In genomic region chr12:108764917-108765678, GRCm38 (mm10) we compare ENCODE assay signal across 7 mouse cellular contexts. TPM values are rescaled to one million over a fixed set of nuclear protein-coding genes. Genes with fewer than 3 reads are reported as not detected.
DNase-seq lines count a peak whose midpoint lies in the region; ATAC-seq and TF ChIP-seq lines count a peak whose summit lies in the region.

No protein-coding gene starts in this region.

- ATAC-seq in liver, embryonic 13.5 days (ENCODE audit: low read depth): no peak
- peak; percentile 10 for ATAC-seq in neutrophil, adult 5-6 weeks (ENCODE audit: extremely low read depth, insufficient number of reproducible peaks, low FRiP score, poor library complexity, severe bottlenecking)

- no peaks in the 10 kb centered on the region for H3K36me3 ChIP-seq in CH12.LX (replicated peaks in 1 of 2; ENCODE audit: control insufficient read depth in 1 of 2, insufficient read depth in 1 of 2, low read length in 1 of 2)
- no peaks in the 10 kb centered on the region for H3K36me3 ChIP-seq in liver, embryonic 13.5 days

- H3K9ac ChIP-seq in CH12.LX (ENCODE audit: insufficient read depth, low read depth): peak overlapping the region; percentile 97
- H3K9ac ChIP-seq in liver, embryonic 13.5 days: peak overlapping the region; percentile 70

- TF ChIP-seq POLR2A in CH12.LX (IDR thresholded peaks at IDR 0.05; ENCODE audit: low read depth, low read length): no peak
- no peak for TF ChIP-seq POLR2A in bone marrow macrophage, adult 2 months (IDR thresholded peaks at IDR 0.05; ENCODE audit: borderline replicate concordance, low read depth, low read length)

- H3K27me3 ChIP-seq in CH12.LX (replicated peaks): peaks cover 2% of the 10 kb centered on the region
- no peaks in the 10 kb centered on the region; the same call in 1 of the 2 replicates for H3K27me3 ChIP-seq in liver, embryonic 13.5 days

- H3K27ac ChIP-seq in CH12.LX (ENCODE audit: insufficient read depth, low read depth): peak overlapping the region; percentile 74
- peak overlapping the region; percentile 96 for H3K27ac ChIP-seq in bone marrow macrophage, adult 2 months (ENCODE audit: insufficient read depth, low read depth, low read length)
- peak overlapping the region; percentile 71 for H3K27ac ChIP-seq in liver, embryonic 13.5 days

- H3K4me2 ChIP-seq in CH12.LX (ENCODE audit: insufficient read depth, low read depth, poor library complexity, severe bottlenecking): peak overlapping the region; percentile 76
- peak overlapping the region; percentile 79 for H3K4me2 ChIP-seq in liver, embryonic 13.5 days

- H3K4me1 ChIP-seq in CH12.LX (ENCODE audit: control insufficient read depth in 1 of 2, insufficient read depth in 2 of 2): peaks cover 16 to 52% of the 10 kb centered on the region in 2 experiments
- H3K4me1 ChIP-seq in bone marrow macrophage, adult 2 months (ENCODE audit: control insufficient read depth, insufficient read depth, low read length): peaks cover 34% of the 10 kb centered on the region
- H3K4me1 ChIP-seq in liver, embryonic 13.5 days (replicated peaks): peaks cover 75% of the 10 kb centered on the region

- in situ Hi-C loops in CH12.LX (cut with MboI; ENCODE audit: low pct_ligation_motif_present, low pct_unique_long_range_greater_than_20kb, low sequenced_read_pairs): loop anchor here (10.0 to 25.0 kb wide), 2 partner anchors 130 to 153 kb away; partner anchors contain the start of genes Wars and Wdr25

- no peaks in the 10 kb centered on the region for H3K79me2 ChIP-seq in CH12.LX (replicated peaks; ENCODE audit: control insufficient read depth, extremely low read depth, insufficient read depth, poor library complexity, severe bottlenecking)

- no peaks in the 10 kb centered on the region for H3K9me3 ChIP-seq in CH12.LX (replicated peaks; ENCODE audit: low read length)
- H3K9me3 ChIP-seq in liver, embryonic 13.5 days (replicated peaks): no peaks in the 10 kb centered on the region

- TF ChIP-seq EP300 in CH12.LX (IDR thresholded peaks at IDR 0.05; ENCODE audit: low read length): no peak

- intact Hi-C loops in heart, postnatal 36 days (cut with DNase I): no loop called here

- no peak for TF ChIP-seq RAD21 in CH12.LX (IDR thresholded peaks at IDR 0.05; ENCODE audit: low read depth, low read length)

- no peak for TF ChIP-seq CTCF in CH12.LX (conservative IDR thresholded peaks at IDR 0.05 in 1 of 2, IDR thresholded peaks at IDR 0.05 in 1 of 2; ENCODE audit: low read depth in 2 of 2, low read length in 2 of 2)
- TF ChIP-seq CTCF in bone marrow macrophage, adult 2 months (IDR thresholded peaks at IDR 0.05; ENCODE audit: low read depth, low read length): no peak

- H3K4me3 ChIP-seq in CH12.LX (replicated peaks in 1 of 3; ENCODE audit: low read depth in 2 of 3, low read length in 2 of 3, poor library complexity in 1 of 3): peak overlapping the region; percentile 72 to 84 (median 83)
- peak overlapping the region; percentile 73 for H3K4me3 ChIP-seq in bone marrow macrophage, adult 2 months (ENCODE audit: insufficient read depth, low read length)
- H3K4me3 ChIP-seq in liver, embryonic 13.5 days (replicated peaks): peak overlapping the region; percentile 58

- dilution Hi-C loops in CH12.LX (cut with MboI; ENCODE audit: extremely low pct_ligation_motif_present, extremely low pct_unique_long_range_greater_than_20kb, low sequenced_read_pairs): no loop called here

- peak; percentile 60 for DNase-seq in CH12.LX (ENCODE audit: extremely low read depth)
- peak; percentile 28 to 44 for DNase-seq in heart, postnatal 36 days
- DNase-seq in liver, embryonic 13.5 days: no peak
- no peak for DNase-seq in right cerebral cortex, postnatal 10 days (ENCODE audit: low spot score in 2 of 2)
- DNase-seq in cerebellum, adult 9-11 months: no peak

- WGBS in liver, embryonic 13.5 days (ENCODE audit: insufficient replicate concordance): 40% methylated on average over 22 of the region's 22 CpGs

TF ChIP-seq in CH12.LX, 34 proteins besides CTCF, POLR2A, EP300 and RAD21:
- TF ChIP-seq TBP (conservative IDR thresholded peaks at IDR 0.05; ENCODE audit: low read depth, low read length) (peak; percentile 95), MYC (IDR thresholded peaks at IDR 0.05; ENCODE audit: low read depth, low read length) (0 out of 2 replicates have a peak, but pooled peaks have one; percentile 11), ZNF384 (IDR thresholded peaks at IDR 0.05; ENCODE audit: low read depth, low read length) (no peak), JUND (conservative IDR thresholded peaks at IDR 0.05; ENCODE audit: low read depth, low read length) (no peak), SIN3A (IDR thresholded peaks at IDR 0.05; ENCODE audit: low read length) (peak; percentile 79), BHLHE40 (IDR thresholded peaks at IDR 0.05; ENCODE audit: low read depth, low read length) (0 out of 2 replicates have a peak, but pooled peaks have one; percentile 12), MXI1 (IDR thresholded peaks at IDR 0.05; ENCODE audit: low read depth, low read length) (peak; percentile 52; the same call in 1 of the 2 replicates), ZMIZ1 (IDR thresholded peaks at IDR 0.05; ENCODE audit: low read depth, low read length) (peak; percentile 8; the same call in 1 of the 2 replicates)

RNA-seq across cellular contexts. Expression of gene Yy1, which starts 27.7 kb away (rescaled TPM):
- total RNA-seq in CH12.LX (2012; rRNA removed): 30.8 and 34.6 TPM in 2 replicates
- 51.7 and 54.9 TPM in 2 replicates for total RNA-seq in CH12.LX (2014; rRNA removed)
- polyA plus RNA-seq in CH12.LX (2012; ENCODE audit: insufficient read length, low read depth): 53.9 and 56.8 TPM in 2 replicates
- 61.0 and 77.7 TPM in 2 replicates for polyA plus RNA-seq in bone marrow macrophage, adult 2 months (2012; ENCODE audit: insufficient read depth, insufficient read length, missing spikeins)
- 10 to 100 TPM; 38.3 to 42.7 TPM for total RNA-seq in heart, postnatal 36 days (2021)
- polyA plus RNA-seq in liver, embryonic 13.5 days (2015; fragmentation: Nextera tagmentation; extraction: Ambion mirVana): 7.7 and 10.6 TPM in 2 replicates
- total RNA-seq in neutrophil, adult 5-6 weeks (2017): 67.2 and 70.1 TPM in 2 replicates

Comparison
In these comparisons a context has a peak if more than half of its experiments do, and no peak if none do; other contexts are left out.
1. DNase-seq: peak in CH12.LX (single experiment) and heart, postnatal 36 days (2 of 2); none in liver, embryonic 13.5 days (single experiment), right cerebral cortex, postnatal 10 days (0 of 2) and cerebellum, adult 9-11 months (single experiment).
2. Peak in every context shown above with its lines, with median percentiles within 50 percentile points of each other: H3K27ac ChIP-seq and H3K4me3 ChIP-seq.